Mouse (Mus musculus) mouse embryonic stem cell (cell line): ENCODE measurements around the gene Gm20388.

Experiments
- in situ Hi-C, 2 experiments: fragments of 300-500 bp; cut with MboI; formaldehyde crosslinking; loops; 1 replicate in 1 of 2; 3 replicates in 1 of 2; pipeline ENCODE4 v1.14.3; 2019 to 2020; ENCODE audit warnings: low sequenced_read_pairs in 2 of 2, low pct_unique_long_range_greater_than_20kb in 1 of 2, mixed read lengths in 1 of 2; ENCODE audit not compliant: unreplicated experiment in 1 of 2

Gm20388 gene

GRCm38 (mm10) chr8:120520707-120521590 lies 610.3 kb downstream of the Gm20388 start:
- in situ Hi-C loops, result no loop called here

- in situ Hi-C loops, result no loop called here
Measured at GRCm38 (mm10) chr8:120521591-120521965, 610.9 kb downstream of the Gm20388 start.

- in situ Hi-C loops, result no loop called here
Measured at GRCm38 (mm10) chr8:120523641-120524040, 613.0 kb downstream of the Gm20388 start.

GRCm38 (mm10) chr8:120525135-120525534 lies 614.5 kb downstream of the Gm20388 start:
- in situ Hi-C loops, result no loop called here

- in situ Hi-C loops, result no loop called here
Measured at GRCm38 (mm10) chr8:120525832-120526231, 615.2 kb downstream of the Gm20388 start.

- in situ Hi-C loops, result no loop called here
Measured at GRCm38 (mm10) chr8:120526577-120526976, 615.9 kb downstream of the Gm20388 start.

GRCm38 (mm10) chr8:120528332-120528731 lies 617.7 kb downstream of the Gm20388 start:
- in situ Hi-C loops, result no loop called here

GRCm38 (mm10) chr8:120529226-120529625 lies 618.6 kb downstream of the Gm20388 start:
- in situ Hi-C loops, result no loop called here

GRCm38 (mm10) chr8:120530954-120531656 lies 620.5 kb downstream of the Gm20388 start:
- in situ Hi-C loops, result no loop called here

- in situ Hi-C loops, result no loop called here
Measured at GRCm38 (mm10) chr8:120531775-120532516, 621.3 kb downstream of the Gm20388 start.

- in situ Hi-C loops, result no loop called here
Measured at GRCm38 (mm10) chr8:120532517-120533215, 622.0 kb downstream of the Gm20388 start.

- in situ Hi-C loops, result no loop called here
Measured at GRCm38 (mm10) chr8:120533380-120533779, 622.7 kb downstream of the Gm20388 start.

GRCm38 (mm10) chr8:120534080-120534479 lies 623.4 kb downstream of the Gm20388 start:
- in situ Hi-C loops, result no loop called here

- in situ Hi-C loops, result no loop called here
Measured at GRCm38 (mm10) chr8:120534504-120535368, 624.1 kb downstream of the Gm20388 start.

- in situ Hi-C loops, result no loop called here
Measured at GRCm38 (mm10) chr8:120535452-120536305, 625.0 kb downstream of the Gm20388 start.

- in situ Hi-C loops, result no loop called here
Measured at GRCm38 (mm10) chr8:120536306-120537206, 625.9 kb downstream of the Gm20388 start.
